Mouse (Mus musculus) neural tube, embryonic 12.5 days (tissue): Measurements from ENCODE around the gene Nyap1. TPM values are rescaled to one million over a fixed set of nuclear protein-coding genes. Genes with fewer than 3 reads are reported as not detected.

Experiments
- ATAC-seq: fragments of 200-750 bp; cut with Nextera tagmentation; 2 replicates; pipeline ENCODE4 v1.8.0; 2017; ENCODE audit warnings: low read depth, mild to moderate bottlenecking, moderate TSS enrichment, moderate library complexity; ENCODE audit not compliant: low FRiP score
- H3K27ac ChIP-seq: fragments of 300-500 bp; sonication (generic); 2 replicates; pipeline ENCODE4 v1.5.1; 2016
- H3K27me3 ChIP-seq: fragments of 300-500 bp; sonication (generic); replicated peaks from 2 replicates; pipeline ENCODE4 v1.6.1; 2016; ENCODE audit warnings: mild to moderate bottlenecking
- H3K36me3 ChIP-seq: fragments of 300-500 bp; sonication (generic); 2 replicates; pipeline ENCODE4 v1.6.1; 2016; ENCODE audit warnings: mild to moderate bottlenecking
- H3K4me1 ChIP-seq: fragments of 300-500 bp; sonication (generic); 2 replicates; pipeline ENCODE4 v1.6.1; 2016
- H3K4me2 ChIP-seq: fragments of 300-500 bp; sonication (generic); replicated peaks from 2 replicates; pipeline ENCODE4 v1.6.1; 2016; ENCODE audit warnings: mild to moderate bottlenecking
- H3K4me3 ChIP-seq: fragments of 300-500 bp; sonication (generic); 2 replicates; pipeline ENCODE4 v1.5.1; 2016
- H3K9ac ChIP-seq: fragments of 300-500 bp; sonication (generic); 2 replicates; pipeline ENCODE4 v1.6.1; 2016; ENCODE audit warnings: mild to moderate bottlenecking
- H3K9me3 ChIP-seq: fragments of 300-500 bp; sonication (generic); 2 replicates; pipeline ENCODE4 v1.6.1; 2016; ENCODE audit warnings: mild to moderate bottlenecking
- WGBS: fragments of 180-500 bp; shearing (Covaris S2); methylation state at CpG from one replicate; pipeline ENCODE4 v1.1.7; 2016; 5-methylcytosine and 5-hydroxymethylcytosine counted together
- polyA plus RNA-seq: library from polyadenylated mRNA; unstranded; fragments of >200 nt; fragmentation: Nextera tagmentation; extraction: Ambion mirVana; gene quantifications from 2 replicates; pipeline ENCODE4 v1.2.1, GENCODE M21; 2016

The Nyap1 gene
- polyA plus RNA-seq = 16.4 and 21.8 TPM in 2 replicates

DNA sequence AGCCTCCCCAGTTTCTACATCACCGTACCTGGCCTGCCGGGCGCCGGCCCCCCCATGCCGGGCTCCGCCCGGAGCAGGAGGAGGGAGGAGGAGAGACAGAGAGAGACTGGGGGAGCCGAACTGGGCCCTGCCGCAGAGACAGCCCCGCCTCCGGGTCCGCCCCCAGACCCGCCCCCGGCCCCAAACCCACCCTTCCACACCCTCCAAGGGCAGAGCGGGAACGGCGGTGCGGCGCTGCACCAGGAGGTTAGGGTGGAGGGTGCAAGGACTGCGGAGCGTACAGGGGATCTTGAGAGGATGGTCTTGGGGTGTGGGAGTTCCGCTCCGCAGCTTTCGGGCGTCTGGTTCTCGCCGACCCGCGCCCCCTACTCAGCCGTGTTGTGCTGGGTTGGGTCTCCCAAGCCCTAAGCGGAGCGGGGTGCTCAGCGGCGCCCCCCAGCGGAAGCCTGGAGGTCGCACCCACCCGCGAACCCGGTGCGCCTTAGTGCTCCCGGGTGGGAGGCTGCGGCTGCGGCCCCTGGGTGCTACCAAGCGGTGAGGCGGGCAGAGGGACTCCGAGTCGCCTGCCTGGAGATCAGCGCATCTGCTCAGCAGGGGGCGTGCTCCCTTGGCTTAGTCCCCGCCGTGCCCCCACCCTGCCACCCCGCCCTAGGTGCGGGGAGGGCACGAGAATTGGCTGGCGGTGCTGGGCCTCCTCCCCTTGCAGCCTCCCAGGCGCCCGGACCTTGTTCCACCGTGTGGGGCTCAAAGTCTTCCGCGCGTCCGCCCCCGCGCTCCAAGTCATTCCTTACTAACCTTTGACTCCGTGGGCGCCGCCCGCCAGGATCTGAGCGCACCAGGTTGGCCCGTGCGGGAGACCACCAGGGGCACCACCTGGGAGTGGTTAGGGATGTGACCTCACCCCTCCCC lies at the start of gene Nyap1:
TSS of gene Nyap1 (minus strand) at position 585 of the 909 bp plus-strand sequence.
- Histone ChIP-seq H3K9ac (peak within 1 kb of the TSS; percentile 78), H3K4me1 (peaks cover 40% of the 10 kb centered on the region), H3K4me3 (peak within 1 kb of the TSS; percentile 79), H3K27me3 (no peaks in the 10 kb centered on the region), H3K9me3 (no peaks in the 10 kb centered on the region), H3K36me3 (peaks cover 13% of the 10 kb centered on the region), H3K4me2 (peak within 1 kb of the TSS; percentile 92), H3K27ac (peak within 1 kb of the TSS; percentile 57)
- under 1% methylated on average over 71 of the region's 71 CpGs for WGBS
- peak; percentile 83 for ATAC-seq

DNA sequence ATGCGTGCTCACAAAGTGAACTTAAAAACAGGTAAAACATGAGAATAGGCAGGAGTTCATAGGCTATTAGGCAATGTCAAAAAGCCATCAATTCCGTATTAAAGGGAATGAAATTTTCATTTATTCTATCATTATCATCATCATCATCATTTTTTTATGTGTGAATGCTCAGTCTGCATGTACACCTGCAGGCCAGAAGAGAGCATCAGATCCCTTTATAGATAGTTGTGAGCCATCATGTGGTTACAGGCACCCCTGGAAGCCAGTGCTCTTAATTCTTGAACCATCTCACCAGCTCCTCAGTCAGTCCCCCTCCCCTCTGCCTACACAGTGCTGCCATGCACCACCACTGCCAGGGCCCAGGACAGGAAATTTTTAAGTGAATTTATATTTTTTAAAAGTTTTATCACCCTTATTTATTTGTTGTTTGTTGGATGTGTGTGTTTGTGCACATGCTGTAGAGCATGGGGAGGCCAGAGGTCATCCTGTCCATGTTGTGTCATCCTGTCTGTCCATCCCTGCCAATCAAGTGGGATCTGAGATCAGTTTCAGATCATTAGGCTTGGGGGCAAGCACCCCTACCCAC lies 47.6 kb upstream of the Nyap1 start:
- peaks cover 14% of the 10 kb centered on the region for H3K4me1 ChIP-seq
- H3K36me3 ChIP-seq = peaks cover 9% of the 10 kb centered on the region
- H3K27me3 ChIP-seq = no peaks in the 10 kb centered on the region; the same call in 1 of the 2 replicates
- H3K9me3 ChIP-seq = no peaks in the 10 kb centered on the region
- H3K4me3 ChIP-seq = no peak overlapping the region
- H3K4me2 ChIP-seq = no peak overlapping the region
- no peak overlapping the region for H3K9ac ChIP-seq
- H3K27ac ChIP-seq = no peak overlapping the region
- 92% methylated on average over 2 of the region's 2 CpGs for WGBS
- no peak for ATAC-seq

DNA sequence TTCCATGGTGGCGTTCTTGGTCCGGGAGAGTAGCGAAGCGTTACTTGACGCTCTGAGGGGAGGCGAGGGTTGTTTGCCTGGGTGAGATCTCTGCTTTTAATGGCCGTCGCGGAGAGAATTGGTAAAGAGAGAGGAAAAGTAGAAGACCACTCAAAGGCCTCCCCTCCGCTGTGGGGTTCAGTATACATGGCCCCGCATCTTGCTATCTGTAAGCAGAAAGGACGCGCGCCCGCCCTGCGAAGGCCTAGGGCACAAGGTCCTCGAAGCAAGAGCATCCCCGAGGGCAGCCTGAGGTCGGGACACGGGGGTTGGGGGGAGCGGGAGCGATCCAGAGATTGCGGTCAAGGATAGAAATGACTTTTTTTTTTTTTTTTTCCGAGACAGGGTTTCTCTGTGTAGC lies 46.8 kb upstream of the Nyap1 start:
- Histone ChIP-seq H3K27ac (no peak overlapping the region), H3K27me3 (no peaks in the 10 kb centered on the region; the same call in 1 of the 2 replicates), H3K36me3 (peaks cover 15% of the 10 kb centered on the region), H3K4me3 (peak overlapping the region; percentile 41; the same call in 1 of the 2 replicates), H3K9ac (no peak overlapping the region), H3K4me1 (peaks cover 22% of the 10 kb centered on the region), H3K4me2 (peak overlapping the region; percentile 86), H3K9me3 (no peaks in the 10 kb centered on the region)
- 72% methylated on average over 24 of the region's 24 CpGs for WGBS
- no peak for ATAC-seq

DNA sequence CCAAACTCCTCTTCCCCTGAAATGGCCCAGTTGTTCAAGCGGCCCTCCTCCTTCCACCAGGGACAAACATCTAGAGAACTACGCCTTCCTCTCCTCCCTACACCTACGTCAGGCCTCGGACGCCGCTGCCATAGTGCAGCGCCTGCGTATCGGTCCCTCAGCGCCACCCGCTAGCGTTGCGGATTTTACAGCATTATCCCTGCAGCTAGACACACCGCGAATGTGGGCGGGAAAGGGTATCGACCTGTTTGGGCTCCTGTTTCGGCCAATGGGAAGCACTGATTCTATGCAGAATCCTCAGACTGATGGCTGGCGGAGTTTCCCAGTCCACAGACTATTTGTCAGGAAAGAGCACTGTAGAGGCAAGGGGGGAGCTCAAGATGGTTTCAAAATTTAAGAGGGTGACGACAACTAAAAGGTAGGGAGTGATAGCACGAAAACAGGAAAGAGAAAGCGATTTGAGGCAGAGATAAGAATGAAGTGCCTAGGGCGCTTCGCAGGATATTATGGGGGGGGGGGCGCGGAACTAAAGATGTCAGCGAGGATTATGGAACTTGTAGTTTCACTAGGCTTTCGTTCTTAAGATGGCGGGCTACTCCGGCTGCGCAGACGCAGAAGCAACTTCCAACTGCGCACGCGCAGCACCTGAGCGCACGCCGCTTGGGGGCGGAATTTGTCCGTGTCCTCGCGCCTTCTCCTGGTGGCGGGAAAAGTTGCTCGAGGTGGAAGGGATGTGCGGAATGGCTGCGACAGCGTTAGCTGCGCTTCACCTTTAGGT lies 45.9 kb upstream of the Nyap1 start, which contains the start of the genes Mepce and Zcwpw1:
TSS of gene Mepce (minus strand) at position 505 of the 778 bp plus-strand sequence.
TSS of gene Zcwpw1 (plus strand) at position 648 of the 778 bp plus-strand sequence.
- Histone ChIP-seq H3K9ac (peak within 1 kb of the TSS; percentile 96), H3K36me3 (peaks cover 24% of the 10 kb centered on the region), H3K4me3 (peak within 1 kb of the TSS; percentile 87), H3K4me2 (peak within 1 kb of the TSS; percentile 86), H3K27me3 (no peaks in the 10 kb centered on the region; the same call in 1 of the 2 replicates), H3K4me1 (peaks cover 31% of the 10 kb centered on the region), H3K27ac (peak within 1 kb of the TSS; percentile 92), H3K9me3 (no peaks in the 10 kb centered on the region)
- WGBS = under 1% methylated on average over 48 of the region's 48 CpGs
- ATAC-seq = peak; percentile 68

DNA sequence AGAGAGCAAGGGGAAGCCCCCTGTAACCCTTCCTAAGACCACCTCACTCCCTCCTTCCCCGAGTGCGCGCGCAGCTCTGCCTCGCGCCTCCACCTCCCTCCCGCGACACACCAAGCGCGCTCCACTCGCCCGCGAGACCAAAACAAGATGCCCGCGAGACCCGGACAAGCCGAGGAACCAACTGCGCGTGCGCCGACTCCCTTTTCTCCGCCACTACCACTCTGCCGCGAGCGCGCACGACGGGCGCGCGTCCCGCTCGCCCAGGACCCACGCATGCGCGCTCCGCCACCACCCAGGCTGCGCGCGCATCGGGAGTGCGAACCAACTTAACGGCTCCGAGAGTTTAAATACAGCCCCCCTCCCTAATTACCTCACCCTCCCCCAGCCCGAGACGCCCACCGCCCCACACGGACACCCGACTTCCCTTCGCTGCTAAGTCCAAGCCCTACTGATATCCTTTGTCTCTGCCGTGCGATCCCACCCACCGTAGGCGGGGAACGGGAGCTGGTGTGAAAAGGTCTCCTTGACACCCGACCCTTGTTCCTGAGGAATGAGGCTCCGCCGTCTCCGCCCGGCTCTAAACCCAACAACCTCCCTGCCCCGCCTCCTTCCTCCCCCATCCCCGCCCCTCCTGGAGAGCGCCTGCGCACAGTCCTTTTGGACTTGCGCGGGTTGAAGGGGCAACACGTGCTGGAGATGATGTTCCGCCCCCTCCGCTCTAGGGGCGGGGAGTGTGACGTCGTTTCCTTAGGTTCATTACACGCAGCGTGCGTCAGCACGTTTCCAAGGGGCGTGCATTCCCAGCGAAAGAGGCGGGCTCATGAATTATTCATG lies 44.9 kb upstream of the Nyap1 start:
- peaks cover 39% of the 10 kb centered on the region for H3K4me1 ChIP-seq
- H3K36me3 ChIP-seq = peaks cover 34% of the 10 kb centered on the region

DNA sequence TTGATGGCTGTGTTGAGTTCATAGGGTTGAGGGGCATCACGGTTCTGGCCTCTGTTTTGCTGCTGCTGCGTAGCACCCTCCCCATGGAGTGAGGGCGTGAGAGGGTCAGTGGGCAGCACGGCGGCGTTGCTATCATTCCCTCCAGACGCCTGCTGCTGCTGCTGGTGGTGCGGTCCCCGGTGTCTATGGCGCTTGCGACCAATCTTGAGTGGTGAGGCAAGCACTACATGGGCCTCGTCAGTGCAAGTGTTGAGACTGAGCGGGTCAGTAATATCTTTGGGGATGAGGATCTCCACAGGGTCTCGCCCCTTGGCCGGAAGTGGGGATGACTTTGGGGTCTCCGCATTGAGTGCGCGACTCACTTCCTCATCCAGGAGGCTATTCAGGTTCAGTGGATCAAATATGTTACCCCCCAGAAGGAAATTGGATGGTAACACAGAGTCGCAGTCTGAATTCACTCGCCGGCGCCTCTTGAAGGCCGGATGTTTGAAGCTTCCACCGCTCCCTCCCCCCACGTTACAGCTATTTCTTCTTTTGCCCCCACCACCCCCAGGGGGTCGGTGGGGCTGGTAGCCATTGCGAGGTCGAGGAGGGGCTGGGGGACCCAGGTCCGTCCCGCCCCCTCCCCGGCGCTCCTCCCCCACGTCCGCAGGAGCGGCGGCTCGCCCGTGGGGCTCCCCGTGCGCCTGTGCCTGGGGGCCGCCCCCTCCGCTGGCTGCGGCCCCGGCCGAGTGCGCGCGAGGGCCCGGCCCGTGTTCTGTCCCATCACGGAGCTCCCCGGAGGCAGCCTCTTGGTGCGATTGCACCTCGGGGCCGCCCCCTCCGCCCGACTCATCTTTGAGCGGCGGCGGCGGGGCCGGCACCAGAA lies 44.0 kb upstream of the Nyap1 start:
- Histone ChIP-seq H3K4me3 (peak overlapping the region; percentile 87), H3K4me2 (peak overlapping the region; percentile 86), H3K9me3 (no peaks in the 10 kb centered on the region), H3K27me3 (no peaks in the 10 kb centered on the region; the same call in 1 of the 2 replicates), H3K36me3 (peaks cover 43% of the 10 kb centered on the region), H3K4me1 (peaks cover 45% of the 10 kb centered on the region), H3K9ac (peak overlapping the region; percentile 96), H3K27ac (peak overlapping the region; percentile 92)
- ATAC-seq = peak; percentile 27
- WGBS = 3% methylated on average over 49 of the region's 62 CpGs

More for the DNA sequence above, 44.9 kb upstream of the Nyap1 start:
- Histone ChIP-seq H3K9me3 (no peaks in the 10 kb centered on the region), H3K9ac (peak overlapping the region; percentile 96), H3K27me3 (no peaks in the 10 kb centered on the region; the same call in 1 of the 2 replicates), H3K4me3 (peak overlapping the region; percentile 87), H3K4me2 (peak overlapping the region; percentile 86), H3K27ac (peak overlapping the region; percentile 92)
- WGBS = under 1% methylated on average over 79 of the region's 79 CpGs
- ATAC-seq = peak; percentile 88

DNA sequence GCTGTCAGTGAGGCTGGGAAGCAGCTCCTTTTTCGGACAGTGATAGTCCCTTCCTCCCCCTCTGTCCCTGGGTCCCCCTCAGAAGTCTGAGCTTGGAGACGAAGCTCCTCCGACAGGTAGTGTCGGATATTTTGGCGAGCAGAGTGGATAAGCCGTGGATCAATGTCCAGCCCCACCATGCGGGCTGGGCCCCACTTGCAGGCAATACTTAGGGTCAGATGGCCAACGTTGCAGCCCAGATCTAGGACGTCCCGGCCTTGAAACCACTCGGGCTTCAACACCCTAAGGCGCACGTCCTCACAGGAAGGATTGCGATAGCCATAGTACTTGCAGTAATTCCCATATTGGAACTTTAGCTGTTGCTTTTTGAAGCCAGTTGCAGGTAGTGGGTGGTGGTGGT lies 43.1 kb upstream of the Nyap1 start:
- H3K4me3 ChIP-seq = peak overlapping the region; percentile 87
- ATAC-seq = no peak
- H3K36me3 ChIP-seq = peaks cover 46% of the 10 kb centered on the region
- peak overlapping the region; percentile 86 for H3K4me2 ChIP-seq
- H3K9me3 ChIP-seq = no peaks in the 10 kb centered on the region
- no peaks in the 10 kb centered on the region; the same call in 1 of the 2 replicates for H3K27me3 ChIP-seq
- H3K4me1 ChIP-seq = peaks cover 53% of the 10 kb centered on the region
- peak overlapping the region; percentile 96 for H3K9ac ChIP-seq
- 88% methylated on average over 14 of the region's 14 CpGs for WGBS
- no peak overlapping the region for H3K27ac ChIP-seq

DNA sequence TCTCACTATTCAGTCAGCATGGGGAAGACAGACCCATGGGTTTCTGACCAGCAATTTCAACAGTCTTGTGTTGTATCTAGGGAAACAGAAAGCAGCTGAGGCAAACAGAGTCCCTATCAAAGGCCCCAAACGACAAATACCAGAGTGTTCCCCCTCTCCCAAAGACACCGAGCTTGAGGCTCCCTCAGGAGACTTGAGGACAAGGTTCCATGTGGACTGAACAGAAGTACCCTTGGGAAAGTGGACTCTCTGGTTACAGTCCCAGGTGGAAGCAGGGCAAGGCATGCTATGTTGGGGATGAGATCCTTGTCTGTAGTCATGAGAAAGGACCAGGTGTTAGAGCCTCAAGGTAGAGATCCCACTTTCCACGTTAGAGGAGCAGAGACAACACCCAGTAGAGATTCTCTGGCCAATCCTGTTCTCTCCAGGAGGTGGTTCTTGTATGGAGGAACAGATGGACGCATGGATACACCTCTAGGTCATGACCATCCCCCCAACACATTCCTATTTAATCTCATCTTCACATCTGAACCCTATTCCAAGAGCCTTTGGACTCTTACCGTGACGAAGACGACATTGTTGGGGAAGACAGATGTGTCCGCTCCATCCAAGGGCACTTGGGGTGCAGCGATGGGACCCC lies 42.6 kb upstream of the Nyap1 start:
- Histone ChIP-seq H3K4me2 (peak overlapping the region; percentile 86), H3K36me3 (peaks cover 46% of the 10 kb centered on the region), H3K27me3 (no peaks in the 10 kb centered on the region; the same call in 1 of the 2 replicates), H3K4me3 (peak overlapping the region; percentile 87), H3K9me3 (no peaks in the 10 kb centered on the region), H3K27ac (no peak overlapping the region), H3K4me1 (peaks cover 56% of the 10 kb centered on the region), H3K9ac (peak overlapping the region; percentile 96)
- no peak for ATAC-seq
- WGBS = 79% methylated on average over 9 of the region's 9 CpGs

DNA sequence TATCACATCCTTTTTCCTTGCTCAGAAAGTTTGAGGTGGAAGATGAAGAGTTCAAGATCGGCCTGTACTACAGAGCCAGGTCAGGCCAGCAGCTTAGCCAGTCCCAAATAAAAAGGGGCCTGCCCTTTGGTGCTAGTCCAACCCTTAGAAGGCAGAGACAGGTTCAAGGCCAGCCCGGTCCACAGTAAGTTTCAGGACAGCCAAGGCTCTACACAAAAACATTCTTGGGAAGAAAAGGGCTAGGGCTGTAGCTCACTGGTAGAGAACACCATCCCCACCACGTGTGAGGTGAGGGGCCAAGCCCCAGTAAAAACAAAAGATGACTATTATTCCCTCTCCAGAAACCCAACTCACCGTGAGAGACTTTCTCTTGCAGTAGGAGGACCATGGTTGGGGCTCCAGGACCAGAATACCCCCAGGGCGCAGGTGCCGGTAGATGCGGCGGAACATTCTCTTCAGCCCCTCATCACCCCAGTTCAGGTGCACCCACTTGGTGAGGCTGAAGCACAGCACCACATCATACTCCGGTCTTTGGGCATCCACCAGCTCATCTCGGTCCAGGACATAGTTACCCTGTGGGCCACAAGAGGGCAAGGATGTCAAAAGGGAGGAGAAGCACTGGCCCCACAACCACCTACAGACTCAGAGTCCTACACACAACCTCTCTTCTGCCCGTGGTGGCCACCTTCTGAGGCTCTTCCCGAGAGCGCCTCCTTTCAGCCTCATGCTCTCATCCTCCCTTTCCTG lies 41.5 kb upstream of the Nyap1 start:
- Histone ChIP-seq H3K4me3 (peak overlapping the region; percentile 87), H3K27ac (no peak overlapping the region), H3K9ac (peak overlapping the region; percentile 96), H3K36me3 (peaks cover 46% of the 10 kb centered on the region), H3K4me2 (peak overlapping the region; percentile 86), H3K9me3 (no peaks in the 10 kb centered on the region), H3K27me3 (no peaks in the 10 kb centered on the region), H3K4me1 (peaks cover 58% of the 10 kb centered on the region)
- ATAC-seq = no peak
- WGBS = 83% methylated on average over 13 of the region's 13 CpGs
